Mouse (Mus musculus): ENCODE data around the gene Cic.
"Not testable (repeated sequence)": the region's sequence is repeated elsewhere in the genome, so short reads cannot be mapped to it uniquely, and the experiment has no call there.

The Cic gene

DNA sequence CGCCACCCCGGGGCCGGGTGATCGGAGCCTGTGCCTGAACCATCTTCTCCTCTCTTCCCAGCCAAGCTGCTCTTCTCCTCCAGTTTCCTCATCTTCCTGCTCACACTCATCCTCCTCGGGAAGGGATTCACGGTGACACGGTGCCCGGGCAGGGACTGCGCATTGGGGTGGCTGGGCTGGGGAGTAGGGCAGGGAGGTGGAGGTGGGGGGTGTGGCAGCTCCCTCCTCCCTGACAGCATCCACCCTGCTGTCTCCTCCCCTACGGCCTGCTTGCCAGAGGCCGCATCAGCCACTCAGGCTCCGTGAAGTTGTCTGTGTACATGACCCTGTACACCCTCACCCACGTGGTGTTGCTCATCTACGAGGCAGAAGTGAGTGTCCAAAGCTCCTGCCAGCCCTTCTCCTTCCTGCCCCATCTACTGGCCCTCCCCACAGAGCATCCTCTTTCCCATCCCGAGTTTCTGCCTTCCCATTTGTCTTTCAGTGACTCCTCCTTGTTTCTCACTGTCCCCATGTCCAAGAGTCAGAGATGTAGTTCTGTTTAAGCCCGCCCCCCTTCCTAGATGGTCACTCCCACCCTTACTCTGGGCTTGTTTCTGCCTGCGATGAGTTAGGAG is 41.3 kb downstream of the Cic start:
- DNase-seq = no peak

DNA sequence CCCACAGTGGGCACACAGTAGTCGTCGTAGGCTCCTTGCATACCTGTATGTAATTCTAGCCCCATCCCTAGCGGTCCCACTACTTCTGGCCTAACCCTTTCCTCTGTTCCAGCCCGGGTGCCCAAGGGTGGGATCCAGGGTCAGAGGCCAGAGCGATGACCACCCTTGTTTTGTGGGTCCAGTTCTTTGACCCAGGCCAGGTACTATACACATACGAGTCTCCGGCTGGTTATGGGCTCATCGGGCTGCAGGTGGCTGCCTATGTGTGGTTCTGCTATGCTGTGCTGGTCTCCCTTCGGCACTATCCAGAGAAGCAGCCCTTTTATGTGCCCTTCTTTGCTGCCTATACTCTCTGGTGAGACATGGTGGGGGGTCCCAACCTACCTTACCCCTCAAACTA is 41.9 kb downstream of the Cic start:
- DNase-seq = no peak

DNA sequence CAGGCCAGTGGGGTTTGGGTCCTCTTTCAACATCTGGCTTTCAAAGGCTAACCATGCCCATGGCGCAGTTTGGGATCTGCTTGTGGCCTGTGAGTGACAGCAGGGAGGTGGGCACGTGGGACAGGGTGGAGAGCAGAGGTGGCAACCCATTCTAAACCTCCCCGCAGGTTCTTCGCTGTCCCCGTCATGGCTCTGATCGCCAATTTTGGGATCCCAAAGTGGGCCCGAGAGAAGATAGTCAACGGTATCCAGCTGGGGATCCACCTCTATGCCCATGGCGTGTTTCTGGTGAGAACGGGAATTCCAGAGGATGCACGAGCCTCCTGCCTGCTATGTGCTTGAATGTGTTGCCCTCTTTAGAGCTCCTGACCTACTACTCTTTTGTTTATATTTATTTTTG is 43.7 kb downstream of the Cic start:
- DNase-seq = no peak

DNA sequence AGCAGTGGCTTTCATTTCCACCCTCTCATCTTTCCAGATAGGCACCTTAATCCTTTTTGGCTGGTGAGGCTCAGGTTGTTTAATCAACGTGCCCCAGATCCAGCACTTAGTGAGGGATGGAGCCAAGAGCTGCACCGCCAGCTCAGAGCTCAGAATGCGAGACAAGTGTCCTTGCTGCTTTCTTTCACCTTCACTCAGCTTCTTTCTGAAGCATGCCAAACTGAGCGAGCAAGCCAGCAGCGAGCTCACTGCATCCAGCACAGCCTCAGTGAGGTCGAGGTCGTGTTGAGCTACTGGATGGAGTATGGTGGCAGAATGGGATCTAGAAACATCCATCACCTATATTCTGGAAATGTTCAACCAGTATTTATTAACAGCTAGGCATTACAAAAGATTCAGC is 45.8 kb downstream of the Cic start:
- no peak for DNase-seq

DNA sequence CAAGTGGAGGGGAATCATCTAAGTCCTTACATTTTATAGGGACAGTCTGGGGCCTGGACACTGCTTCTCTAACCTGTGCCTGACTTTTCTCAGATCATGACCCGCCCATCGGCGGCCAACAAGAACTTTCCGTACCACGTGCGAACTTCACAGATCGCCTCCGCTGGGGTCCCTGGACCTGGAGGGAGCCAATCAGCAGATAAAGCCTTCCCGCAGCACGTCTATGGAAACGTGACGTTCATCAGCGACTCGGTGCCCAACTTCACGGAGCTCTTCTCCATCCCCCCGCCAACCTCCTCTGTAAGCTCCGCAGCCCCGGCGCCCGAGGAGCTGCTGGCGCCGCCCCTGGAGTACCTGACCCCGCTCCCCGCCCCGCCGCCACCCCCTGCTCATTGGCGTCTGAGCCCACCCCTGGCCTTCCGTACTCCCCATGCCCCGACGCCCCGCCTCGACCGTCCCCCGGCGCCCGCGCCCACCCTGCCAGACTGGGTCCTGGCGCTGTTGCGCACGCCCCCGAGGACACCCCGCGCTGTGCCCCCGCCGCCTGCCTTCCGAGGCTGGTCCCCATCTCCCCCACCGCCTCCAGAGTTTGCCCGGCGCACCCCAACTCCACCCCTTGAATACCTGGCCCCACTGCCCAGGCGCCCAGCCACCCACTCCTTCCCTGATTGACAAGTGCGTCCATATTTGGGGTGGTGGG is 47.3 kb downstream of the Cic start:
- no peak for DNase-seq

DNA sequence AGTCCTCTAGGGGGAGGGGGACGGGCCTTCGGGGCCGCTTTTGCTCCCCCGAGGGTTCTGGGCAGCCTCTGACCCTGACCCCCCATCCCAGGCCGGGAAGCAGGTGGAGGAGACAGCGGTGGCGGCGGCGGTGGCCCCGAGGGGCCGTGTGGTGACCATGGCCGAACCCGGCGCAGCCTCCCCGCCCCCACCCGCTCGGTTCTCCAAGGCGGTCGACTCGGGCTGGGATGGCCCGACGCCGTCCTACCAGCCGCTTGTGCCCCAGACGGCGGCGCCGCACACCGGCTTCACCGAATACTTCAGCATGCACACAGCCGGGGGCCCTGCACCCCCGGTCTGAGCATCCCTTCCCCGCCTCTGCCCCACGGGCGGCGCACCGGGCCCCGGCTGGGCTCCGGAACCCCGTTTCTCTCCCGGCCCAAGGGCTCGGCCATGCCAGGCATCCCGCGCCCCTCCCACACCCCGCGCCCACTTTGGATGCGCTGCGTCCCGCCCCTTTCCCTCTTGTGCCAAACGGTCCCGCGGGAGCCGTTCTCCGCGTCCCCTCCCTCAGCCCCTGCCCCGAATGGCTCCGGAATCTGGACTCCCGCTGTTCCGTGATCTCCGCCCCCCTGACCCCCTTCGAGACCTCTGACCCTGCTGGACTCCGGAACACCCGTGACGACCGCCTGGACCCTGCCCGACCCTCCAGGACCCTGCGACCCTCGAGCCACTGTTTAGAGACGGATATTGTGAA is 48.0 kb downstream of the Cic start:
- peak in 1 of 2 experiments; percentile 40 for DNase-seq

DNA sequence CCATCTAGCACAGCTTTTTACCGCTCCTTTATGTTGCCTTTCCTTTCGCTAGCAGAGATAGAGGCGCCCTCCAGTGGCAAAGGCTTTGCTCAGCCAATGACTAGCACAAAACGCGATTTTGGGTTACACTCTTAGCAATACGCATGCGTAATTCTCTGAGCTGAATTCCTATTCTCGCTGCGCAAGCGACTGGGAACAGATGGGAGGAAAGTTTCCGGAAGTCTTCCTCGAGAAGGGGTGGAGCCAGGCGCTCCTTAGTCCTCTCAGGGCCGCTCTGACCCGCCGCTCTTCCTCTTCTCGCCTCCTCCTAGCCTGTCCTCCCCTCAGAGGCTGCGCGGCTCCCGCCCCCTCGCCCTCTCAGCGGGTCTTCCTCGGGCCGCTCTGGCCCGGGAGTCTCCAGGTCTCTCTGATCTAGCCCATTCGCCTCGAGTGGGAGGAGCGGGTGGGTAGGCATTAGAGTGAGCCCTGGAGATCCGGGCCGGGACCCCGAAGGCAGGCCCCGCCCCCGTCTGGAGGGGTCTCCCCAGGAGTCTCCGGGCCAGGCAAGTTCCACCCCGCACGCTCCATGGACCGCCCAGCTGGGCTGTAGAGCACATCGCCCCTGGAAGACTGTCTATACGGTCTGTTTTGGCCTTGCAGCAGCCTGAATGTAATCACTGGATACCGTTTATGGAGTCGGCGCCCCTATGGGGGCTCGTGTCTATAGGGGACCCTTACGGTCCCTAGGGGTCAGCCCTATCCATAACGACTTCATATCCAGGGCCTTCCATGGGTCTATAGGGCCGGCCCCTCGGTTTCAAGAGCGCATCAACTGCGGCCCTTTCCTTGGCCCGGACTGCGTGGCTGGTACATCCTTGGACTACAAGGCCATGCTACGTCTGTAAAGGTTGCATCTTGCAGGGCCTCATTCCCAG is 49.3 kb downstream of the Cic start, which contains the start of gene Megf8:
Megf8 (plus strand) TSS at position 633 of the 914 bp plus-strand sequence.
- peak; percentile 95 to 97 for DNase-seq

DNA sequence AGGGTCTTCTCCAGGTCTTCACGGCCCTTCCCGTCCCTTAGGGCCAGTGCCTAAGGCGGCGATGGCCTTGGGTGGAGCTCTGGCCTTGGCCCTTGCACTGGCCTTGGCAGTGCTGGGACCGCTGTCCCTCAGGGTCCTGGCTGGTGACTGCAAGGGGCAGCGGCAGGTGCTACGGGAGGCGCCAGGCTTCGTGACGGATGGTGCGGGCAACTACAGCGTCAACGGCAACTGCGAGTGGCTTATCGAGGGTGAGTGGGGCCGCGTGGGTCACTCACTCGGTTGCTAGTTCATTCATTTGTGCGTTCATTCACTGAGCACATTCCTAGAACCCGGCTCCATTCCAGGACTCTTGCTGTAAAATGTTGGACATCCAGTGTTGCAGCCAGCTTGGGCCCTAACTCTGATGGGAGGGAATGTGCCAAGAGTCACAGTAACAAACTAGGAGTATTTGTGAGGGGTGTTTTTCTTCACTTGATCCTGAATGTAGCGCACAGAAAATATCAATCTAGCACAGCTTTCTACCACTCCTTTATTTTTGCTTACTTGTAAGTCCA is 50.0 kb downstream of the Cic start:
- peak; percentile 48 to 54 for DNase-seq

DNA sequence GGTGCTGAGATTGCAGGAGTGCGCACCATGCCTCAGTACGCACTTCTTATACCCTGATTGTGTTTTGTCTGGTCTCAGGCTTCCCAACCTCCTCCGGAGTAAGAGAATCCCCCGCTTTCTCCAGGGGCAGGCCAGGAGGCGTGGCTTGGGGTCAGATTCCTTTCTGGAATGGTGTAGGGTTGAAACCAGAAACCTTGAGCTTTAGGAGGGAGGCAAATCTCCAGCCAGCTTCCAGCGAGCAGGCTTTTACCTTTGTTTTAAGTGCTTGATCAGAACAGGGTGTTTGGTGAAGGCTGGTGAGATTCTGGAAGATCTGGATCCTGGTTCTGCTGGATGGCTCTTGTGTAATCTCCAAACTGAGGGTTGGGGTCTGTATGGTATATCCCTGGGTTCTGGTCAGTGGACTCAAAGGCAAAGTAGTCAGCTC is 54.6 kb downstream of the Cic start:
- DNase-seq = no peak

DNA sequence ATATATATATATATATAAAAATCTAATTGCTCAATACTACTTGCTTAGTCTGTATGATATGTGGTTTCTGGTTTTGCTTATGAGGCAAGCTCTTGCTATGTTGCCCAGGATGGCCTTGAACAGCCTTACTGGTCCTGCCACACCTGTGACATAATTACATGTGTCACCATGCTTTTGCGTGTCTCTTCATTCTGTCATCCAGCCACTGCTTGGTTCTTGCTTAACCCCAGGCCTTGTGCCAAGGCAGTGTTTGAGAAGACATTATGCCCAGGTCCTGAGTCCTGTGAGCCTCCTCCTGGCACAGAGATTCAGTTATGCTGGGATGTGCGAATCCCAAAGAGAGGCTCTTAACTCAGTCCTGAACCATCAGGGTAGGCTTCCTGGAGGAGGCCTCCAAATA is 55.7 kb downstream of the Cic start:
- DNase-seq = no peak

DNA sequence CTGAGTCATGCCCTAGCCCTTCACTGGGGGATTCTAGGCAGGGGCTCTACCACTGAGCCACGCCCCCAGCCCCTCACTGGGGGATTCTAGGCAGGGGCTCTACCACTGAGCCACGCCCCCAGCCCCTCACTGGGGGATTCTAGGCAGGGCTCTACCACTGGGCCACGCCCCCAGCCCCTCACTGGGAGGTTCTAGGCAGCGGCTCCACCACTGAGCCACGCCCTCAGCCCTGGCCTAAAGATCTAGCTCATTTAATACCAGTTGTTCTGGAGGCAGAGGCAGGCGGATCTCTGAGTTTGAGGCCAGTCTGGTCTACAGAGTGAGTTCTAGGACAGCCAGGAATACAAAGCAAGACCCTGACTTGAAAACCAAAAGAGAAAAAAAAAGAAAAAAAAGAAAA is 57.9 kb downstream of the Cic start:
- not testable (repeated sequence) for DNase-seq

DNA sequence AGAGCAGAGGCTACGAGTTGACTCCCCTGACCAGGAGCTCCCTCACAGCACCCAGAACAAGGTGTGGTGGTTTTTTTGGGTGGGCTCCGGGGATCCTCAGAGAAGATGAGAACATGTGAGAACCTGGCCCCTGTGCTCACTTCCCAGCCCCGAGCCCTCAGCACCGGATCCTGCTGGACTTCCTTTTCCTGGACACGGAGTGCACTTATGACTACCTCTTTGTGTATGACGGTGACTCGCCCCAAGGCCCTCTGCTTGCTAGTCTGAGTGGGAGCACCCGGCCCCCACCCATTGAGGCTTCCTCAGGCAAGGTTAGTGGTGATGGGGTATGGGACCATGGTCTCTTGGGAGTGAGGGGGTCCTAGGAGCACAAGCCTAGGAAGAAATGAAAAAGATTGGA is 58.7 kb downstream of the Cic start:
- no peak for DNase-seq

DNA sequence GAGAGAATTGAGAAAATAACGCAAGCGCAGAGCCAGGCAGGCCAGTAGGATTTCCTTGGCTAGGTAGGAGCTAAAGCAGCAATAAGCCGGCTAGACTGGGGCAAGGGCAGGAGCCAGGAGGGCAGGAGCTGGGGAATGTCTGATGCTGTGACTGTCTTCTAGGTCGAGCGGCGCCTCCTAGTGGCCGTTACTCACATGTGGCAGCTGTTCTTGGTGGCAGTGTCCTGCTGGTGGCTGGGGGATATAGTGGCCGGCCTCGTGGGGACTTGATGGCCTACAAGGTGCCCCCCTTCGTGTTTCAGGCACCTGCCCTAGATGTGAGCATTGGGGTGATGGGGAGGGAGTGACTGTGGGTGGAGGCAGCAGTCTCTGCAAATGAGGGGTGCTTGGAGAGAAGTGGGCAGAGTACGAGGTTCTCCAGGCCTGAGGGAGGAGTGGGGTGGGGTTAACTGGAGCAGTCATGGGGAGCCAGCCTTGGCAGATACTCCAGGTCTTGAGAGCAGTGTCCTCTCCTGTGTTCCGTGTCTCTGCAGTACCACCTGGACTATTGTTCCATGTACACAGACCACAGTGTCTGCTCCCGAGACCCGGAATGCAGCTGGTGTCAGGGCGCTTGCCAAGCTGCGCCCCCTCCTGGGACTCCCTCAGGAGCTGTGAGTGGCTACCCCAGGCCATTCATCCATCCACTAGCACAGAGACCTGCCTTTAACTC is 66.2 kb downstream of the Cic start:
- DNase-seq = peak; percentile 72 to 74

DNA sequence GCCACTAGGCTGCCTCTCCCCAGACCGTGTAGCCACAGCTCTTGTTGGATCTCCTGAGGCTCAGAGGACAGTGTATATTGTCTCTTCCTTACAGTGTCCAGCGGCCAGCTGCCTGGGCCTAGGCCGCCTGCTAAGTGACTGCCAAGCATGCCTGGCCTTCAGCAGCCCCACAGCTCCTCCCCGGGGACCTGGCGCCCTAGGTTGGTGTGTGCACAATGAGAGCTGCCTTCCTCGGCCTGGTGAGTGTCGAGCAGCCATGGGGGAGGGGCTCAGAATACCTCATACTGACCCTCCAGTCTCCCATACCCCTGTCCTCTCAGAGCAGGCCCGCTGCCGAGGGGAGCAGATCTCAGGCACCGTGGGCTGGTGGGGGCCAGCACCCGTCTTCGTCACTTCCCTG is 67.0 kb downstream of the Cic start:
- no peak for DNase-seq

DNA sequence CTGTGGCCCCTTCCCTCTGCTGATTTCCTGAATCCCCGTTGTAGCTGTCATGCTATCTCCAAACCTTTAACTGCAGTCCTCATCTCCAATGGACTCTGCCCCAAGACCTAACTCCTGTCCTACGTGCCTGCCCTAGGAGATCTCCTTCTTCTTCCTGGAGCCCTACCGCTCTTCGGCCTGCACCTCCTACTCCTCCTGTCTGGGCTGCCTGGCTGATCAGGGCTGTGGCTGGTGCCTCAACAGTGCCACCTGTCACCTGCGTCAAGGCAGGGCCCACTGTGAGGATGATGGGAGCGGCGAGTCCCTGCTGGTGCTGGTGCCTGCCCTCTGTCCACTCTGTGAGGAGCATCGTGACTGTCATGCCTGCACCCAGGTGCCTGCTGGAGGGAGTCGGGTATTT is 71.8 kb downstream of the Cic start:
- DNase-seq = no peak

DNA sequence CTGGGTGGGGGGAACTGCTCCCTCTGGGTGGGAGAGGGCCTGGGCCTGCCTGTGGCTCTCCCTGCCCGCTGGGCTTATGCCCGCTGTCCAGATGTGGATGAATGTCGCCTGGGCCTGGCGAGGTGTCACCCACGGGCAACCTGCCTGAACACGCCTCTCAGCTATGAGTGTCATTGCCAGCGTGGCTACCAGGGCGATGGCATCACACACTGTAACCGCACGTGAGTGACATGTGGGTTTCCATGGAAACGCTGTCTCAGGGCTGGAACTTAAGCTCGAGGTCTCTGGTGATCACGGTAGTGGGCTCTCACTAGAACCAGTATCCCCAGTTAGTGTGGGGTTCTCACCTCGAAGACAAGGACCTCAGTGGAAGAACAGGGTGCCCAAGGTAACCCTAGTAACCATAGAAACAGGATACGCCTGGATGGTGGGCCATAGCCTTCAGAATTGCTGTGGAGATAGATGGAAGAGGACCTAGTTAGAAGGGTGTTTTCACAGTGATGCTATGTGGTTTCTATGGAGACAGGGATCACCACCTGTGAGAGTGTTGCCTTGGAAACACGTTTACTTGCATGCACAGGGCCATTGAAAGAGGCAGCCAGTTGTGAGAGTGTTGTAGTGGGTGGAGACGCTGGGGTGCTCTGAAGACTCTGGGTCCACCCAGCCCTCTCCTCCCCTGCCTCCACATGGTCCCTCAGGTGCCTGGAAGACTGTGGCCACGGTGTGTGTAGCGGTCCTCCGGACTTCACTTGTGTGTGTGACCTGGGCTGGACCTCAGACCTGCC is 73.7 kb downstream of the Cic start:
- no peak for DNase-seq
